Mouse (Mus musculus) lung, postnatal 0 days (tissue): ENCODE data around the gene Churc1. TPM values are rescaled to one million over a fixed set of nuclear protein-coding genes. Genes with fewer than 3 reads are reported as not detected.

Experiments
- ATAC-seq: fragments of 200-750 bp; cut with Nextera tagmentation; 2 replicates; pipeline ENCODE4 v1.8.0; 2017; ENCODE audit warnings: moderate library complexity
- DNase-seq: peaks from one replicate; pipeline ENCODE4 v3.0.0-alpha.2; 2016; ENCODE audit warnings: low spot score
- H3K27ac ChIP-seq: fragments of 300-500 bp; sonication (generic); 2 replicates; pipeline ENCODE4 v1.5.1; 2014; ENCODE audit warnings: antibody characterized with exemption, mild to moderate bottlenecking, low read length, mixed read lengths
- H3K27me3 ChIP-seq: fragments of 300-500 bp; sonication (generic); replicated peaks from 2 replicates; pipeline ENCODE4 v1.6.1; 2014; ENCODE audit warnings: low read length, mixed read lengths; ENCODE audit not compliant: insufficient read depth
- H3K36me3 ChIP-seq: fragments of 300-500 bp; sonication (generic); 2 replicates; pipeline ENCODE4 v1.6.1; 2014; ENCODE audit warnings: low read length, mixed read lengths; ENCODE audit not compliant: insufficient read depth
- H3K4me1 ChIP-seq: fragments of 300-500 bp; sonication (generic); 2 replicates; pipeline ENCODE4 v1.6.1; 2014; ENCODE audit warnings: antibody characterized with exemption, low read depth, low read length, mixed read lengths; ENCODE audit not compliant: insufficient read depth
- H3K4me2 ChIP-seq: fragments of 300-500 bp; sonication (generic); replicated peaks from 2 replicates; pipeline ENCODE4 v1.6.1; 2014; ENCODE audit warnings: low read depth, mild to moderate bottlenecking, low read length, moderate library complexity, mixed read lengths
- H3K4me3 ChIP-seq: fragments of 300-500 bp; sonication (generic); 2 replicates; pipeline ENCODE4 v1.5.1; 2014; ENCODE audit warnings: low read depth, low read length
- H3K9ac ChIP-seq: fragments of 300-500 bp; sonication (generic); replicated peaks from 2 replicates; pipeline ENCODE4 v1.6.1; 2014; ENCODE audit warnings: low read depth, mild to moderate bottlenecking
- H3K9me3 ChIP-seq: fragments of 300-500 bp; sonication (generic); 2 replicates; pipeline ENCODE4 v1.6.1; 2016; ENCODE audit warnings: low read length, mixed read lengths
- CTCF ChIP-seq: IDR thresholded peaks from 2 replicates; pipeline ENCODE4 v1.5.1; 2016; ENCODE audit warnings: antibody characterized with exemption, mild to moderate bottlenecking
- EP300 ChIP-seq: IDR thresholded peaks from 2 replicates; pipeline ENCODE4 v1.6.1; 2016; ENCODE audit warnings: antibody characterized with exemption, mild to moderate bottlenecking, control low read depth
- WGBS: fragments of 180-500 bp; shearing (Covaris S2); extraction: QIAGEN DNeasy Blood & Tissue Kit; methylation state at CpG from one replicate; pipeline ENCODE4 v1.1.7; 2014; 5-methylcytosine and 5-hydroxymethylcytosine counted together
- polyA plus RNA-seq: library from polyadenylated mRNA; unstranded; fragments of >200 nt; fragmentation: Nextera tagmentation; extraction: Ambion mirVana; gene quantifications from 2 replicates; pipeline ENCODE4 v1.2.1, GENCODE M21; 2015

Gene Churc1
- polyA plus RNA-seq, 1 experiment from 2014 or later: 109 TPM

DNA sequence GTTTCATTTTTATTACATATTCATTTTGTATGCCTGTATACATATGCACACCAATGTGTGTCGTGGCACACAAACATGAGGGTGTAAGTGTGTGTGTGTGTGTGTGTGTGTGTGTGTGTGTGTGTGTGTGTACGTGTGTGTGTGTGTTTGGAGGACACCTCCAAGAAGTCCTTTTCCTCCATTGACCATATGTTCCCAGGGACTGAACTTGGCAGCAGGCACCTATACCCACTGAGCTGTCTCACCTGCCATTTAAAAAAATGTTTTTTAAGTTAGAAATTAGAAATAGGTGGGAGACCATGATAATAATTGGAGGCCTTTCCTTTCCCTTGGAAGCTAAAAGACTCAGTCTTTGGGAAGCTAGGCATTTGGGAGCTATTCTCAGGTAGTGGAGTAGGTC, 48.8 kb downstream of the Churc1 start:
- Histone ChIP-seq H3K4me1 (no peaks in the 10 kb centered on the region), H3K27me3 (no peaks in the 10 kb centered on the region), H3K4me2 (no peak overlapping the region), H3K4me3 (no peak overlapping the region), H3K9me3 (no peaks in the 10 kb centered on the region), H3K27ac (no peak overlapping the region), H3K36me3 (no peaks in the 10 kb centered on the region), H3K9ac (no peak overlapping the region)
- DNase-seq: no peak
- WGBS: 88% methylated on average over 2 of the region's 2 CpGs
- TF ChIP-seq CTCF: no peak
- no peak for TF ChIP-seq EP300
- ATAC-seq: no peak

DNA sequence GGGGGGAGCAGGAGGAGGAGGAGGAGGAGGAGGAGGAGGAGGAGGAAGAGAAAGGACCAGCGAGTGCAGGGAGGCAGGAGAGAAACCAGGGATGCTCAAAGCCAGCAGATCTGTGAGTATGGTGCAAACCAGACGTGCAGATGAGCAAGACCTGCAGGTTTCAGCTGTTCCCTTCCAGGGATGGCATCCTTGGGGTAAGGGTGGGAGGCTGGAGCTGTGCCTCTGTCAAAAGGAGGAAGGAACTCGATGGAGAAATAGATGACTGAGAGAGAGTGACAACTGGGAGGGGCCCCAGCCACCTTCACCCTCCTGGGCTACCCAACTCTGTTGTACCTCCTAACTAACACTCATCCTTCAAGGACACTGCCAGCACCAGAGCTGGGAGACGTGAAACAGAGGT, 51.4 kb downstream of the Churc1 start:
- DNase-seq (no peak), ATAC-seq (no peak)
- no peak overlapping the region for H3K4me3 ChIP-seq
- no peaks in the 10 kb centered on the region for H3K27me3 ChIP-seq
- H3K36me3 ChIP-seq: no peaks in the 10 kb centered on the region
- TF ChIP-seq EP300: no peak
- no peak for TF ChIP-seq CTCF
- no peaks in the 10 kb centered on the region for H3K9me3 ChIP-seq
- WGBS: 35% methylated on average over 4 of the region's 4 CpGs
- H3K9ac ChIP-seq: no peak overlapping the region
- no peak overlapping the region for H3K4me2 ChIP-seq
- no peak overlapping the region for H3K27ac ChIP-seq
- peaks cover 15% of the 10 kb centered on the region; the same call in 1 of the 2 replicates for H3K4me1 ChIP-seq

DNA sequence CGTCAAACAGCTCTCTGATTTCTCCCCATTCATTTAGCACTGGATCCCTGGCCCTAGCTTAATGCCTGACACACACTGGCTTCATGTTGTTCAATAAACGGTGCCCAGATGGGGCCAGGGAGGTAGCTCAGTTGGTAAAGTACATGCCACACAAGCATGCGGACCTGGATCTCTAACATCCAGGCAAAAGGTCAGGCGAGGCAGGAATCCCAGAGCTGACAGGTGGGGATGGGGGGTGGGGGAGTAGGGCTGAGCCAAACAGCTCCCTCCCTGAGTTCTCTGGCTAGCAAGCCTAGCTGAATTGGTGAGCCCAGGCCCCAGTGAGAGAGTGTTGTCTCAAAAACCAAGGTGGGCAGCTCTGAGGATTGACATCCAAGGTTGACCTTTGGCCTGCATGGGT, 51.8 kb downstream of the Churc1 start:
- no peak overlapping the region for H3K4me3 ChIP-seq
- peaks cover 15% of the 10 kb centered on the region; the same call in 1 of the 2 replicates for H3K4me1 ChIP-seq
- no peaks in the 10 kb centered on the region for H3K27me3 ChIP-seq
- DNase-seq (no peak), ATAC-seq (no peak)
- no peak for TF ChIP-seq EP300
- no peak for TF ChIP-seq CTCF
- H3K36me3 ChIP-seq: no peaks in the 10 kb centered on the region
- 47% methylated on average over 4 of the region's 4 CpGs for WGBS
- no peak overlapping the region for H3K27ac ChIP-seq
- H3K9ac ChIP-seq: no peak overlapping the region
- no peaks in the 10 kb centered on the region for H3K9me3 ChIP-seq
- H3K4me2 ChIP-seq: no peak overlapping the region

- Histone ChIP-seq H3K36me3 (no peaks in the 10 kb centered on the region), H3K4me2 (no peak overlapping the region), H3K4me3 (no peak overlapping the region), H3K27ac (no peak overlapping the region), H3K27me3 (0 out of 2 replicates have a peak, but pooled peaks cover 8% of the 10 kb centered on the region), H3K9ac (no peak overlapping the region), H3K9me3 (no peaks in the 10 kb centered on the region), H3K4me1 (peaks cover 15% of the 10 kb centered on the region; the same call in 1 of the 2 replicates)
- TF ChIP-seq EP300 (peak; percentile 78), CTCF (no peak)
- DNase-seq (peak; percentile 91), ATAC-seq (peak; percentile 86)
- WGBS: 62% methylated on average over 4 of the region's 4 CpGs
Observed at GRCm38 (mm10) chr12:76818120-76818519, 52.8 kb downstream of the Churc1 start.

DNA sequence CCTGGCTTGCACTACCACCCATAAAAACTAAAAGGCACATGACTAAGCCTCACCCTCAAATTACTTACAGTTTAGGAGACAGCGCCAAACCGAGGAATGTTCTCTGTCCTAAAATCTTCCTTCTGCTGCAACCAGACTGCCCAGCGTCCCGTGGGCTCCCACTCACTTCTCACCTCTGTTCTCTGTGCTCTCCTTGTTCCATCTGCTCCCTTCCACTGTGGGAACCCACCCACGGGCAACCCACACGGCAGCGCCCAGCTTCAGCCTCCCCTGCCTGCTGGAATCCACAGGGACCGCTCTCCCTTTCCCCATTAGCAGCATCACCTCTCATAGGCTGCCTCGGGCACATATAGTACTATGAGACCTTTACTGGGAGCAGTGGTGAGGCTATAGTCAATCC, 53.6 kb downstream of the Churc1 start:
- Histone ChIP-seq H3K9ac (no peak overlapping the region), H3K4me2 (no peak overlapping the region), H3K9me3 (no peaks in the 10 kb centered on the region), H3K36me3 (no peaks in the 10 kb centered on the region), H3K27me3 (0 out of 2 replicates have a peak, but pooled peaks cover 8% of the 10 kb centered on the region), H3K4me3 (no peak overlapping the region), H3K4me1 (peaks cover 15% of the 10 kb centered on the region; the same call in 1 of the 2 replicates), H3K27ac (peak overlapping the region; percentile 6; the same call in 1 of the 2 replicates)
- TF ChIP-seq CTCF: no peak
- DNase-seq: no peak
- WGBS: 76% methylated on average over 9 of the region's 9 CpGs
- no peak for ATAC-seq

GRCm38 (mm10) chr12:76819816-76820215, 54.5 kb downstream of the Churc1 start:
- ATAC-seq (no peak), DNase-seq (peak; percentile 62)
- Histone ChIP-seq H3K4me3 (no peak overlapping the region), H3K4me1 (peaks cover 15% of the 10 kb centered on the region; the same call in 1 of the 2 replicates), H3K9me3 (no peaks in the 10 kb centered on the region), H3K4me2 (no peak overlapping the region), H3K27me3 (0 out of 2 replicates have a peak, but pooled peaks cover 8% of the 10 kb centered on the region), H3K9ac (no peak overlapping the region), H3K36me3 (no peaks in the 10 kb centered on the region), H3K27ac (no peak overlapping the region)
- TF ChIP-seq EP300 (no peak), CTCF (no peak)
- WGBS: 31% methylated on average over 6 of the region's 6 CpGs

GRCm38 (mm10) chr12:76820615-76821014, 55.3 kb downstream of the Churc1 start:
- Histone ChIP-seq H3K9ac (no peak overlapping the region), H3K4me1 (peaks cover 15% of the 10 kb centered on the region; the same call in 1 of the 2 replicates), H3K27me3 (0 out of 2 replicates have a peak, but pooled peaks cover 8% of the 10 kb centered on the region), H3K4me2 (peak overlapping the region; percentile 98), H3K9me3 (no peaks in the 10 kb centered on the region), H3K27ac (0 out of 2 replicates have a peak overlapping the region, but pooled peaks have one; percentile 1), H3K4me3 (no peak overlapping the region), H3K36me3 (no peaks in the 10 kb centered on the region)
- no peak for ATAC-seq
- no peak for TF ChIP-seq CTCF
- TF ChIP-seq EP300: no peak
- WGBS: 42% methylated on average over 4 of the region's 4 CpGs
- DNase-seq: no peak
